Mouse (Mus musculus) C2C12 (cell line): ENCODE measurements at regions not wholly inside any gene's neighbourhood (a gene's known extent, or its start where the extent isn't known, plus 50 kb on each side); places are given as distances from the start of the nearest gene placed in this dataset.
"Not testable (repeated sequence)": the region's sequence is repeated elsewhere in the genome, so short reads cannot be mapped to it uniquely, and the experiment has no call there.

Experiments
- CEBPB ChIP-seq: IDR thresholded peaks from one replicate; pipeline ENCODE4 v1.6.1; 2011; ENCODE audit warnings: low read depth, mild to moderate bottlenecking, control low read depth, moderate library complexity
- CTCF ChIP-seq: IDR thresholded peaks from one replicate; pipeline ENCODE4 v1.5.1; 2011; ENCODE audit not compliant: control insufficient read depth, insufficient read depth, insufficient read length
- FOSL1 ChIP-seq: IDR thresholded peaks from one replicate; pipeline ENCODE4 v1.8.0; 2011; ENCODE audit warnings: mild to moderate bottlenecking, low read length; ENCODE audit not compliant: poor library complexity, insufficient read depth, severe bottlenecking
- MAX ChIP-seq: IDR thresholded peaks from one replicate; pipeline ENCODE4 v1.6.1; 2011; ENCODE audit warnings: mild to moderate bottlenecking, control low read depth
- MYOD1 ChIP-seq: IDR thresholded peaks from one replicate; pipeline ENCODE4 v1.6.1; 2011; ENCODE audit warnings: low read depth; ENCODE audit not compliant: control insufficient read depth, insufficient read length
- MYOG ChIP-seq: IDR thresholded peaks from one replicate; pipeline ENCODE4 v1.6.1; 2011; ENCODE audit not compliant: control insufficient read depth, insufficient read length; ENCODE audit errors: extremely low read depth
- USF1 ChIP-seq: IDR thresholded peaks from one replicate; pipeline ENCODE4 v1.6.1; 2011; ENCODE audit warnings: low read depth, mild to moderate bottlenecking, control low read depth, moderate library complexity

- not testable (repeated sequence) for TF ChIP-seq CTCF, MAX, MYOG, MYOD1, FOSL1, USF1, CEBPB
These were observed 66.8 kb upstream of the Pax1 start for GRCm38 (mm10) chr2:147294926-147295325.
